Mouse (Mus musculus) kidney, adult 2 months (tissue): ENCODE results near the gene Chd4.

Source experiments
- CTCF ChIP-seq: fragments of 200-500 bp; conservative IDR thresholded peaks from 2 replicates; pipeline ENCODE4 v1.5.1; 2011; ENCODE audit warnings: low read depth, mild to moderate bottlenecking, control low read depth, low read length, moderate library complexity, mixed read lengths; ENCODE audit not compliant: insufficient read depth, insufficient read length
- POLR2A ChIP-seq: fragments of 200-500 bp; IDR thresholded peaks from one replicate; pipeline ENCODE4 v1.6.1; 2011; ENCODE audit warnings: low read depth, low read length, control low read depth

GRCm38 (mm10) chr6:125142436-125142835 lies 46.7 kb downstream of the Chd4 start:
- no peak for TF ChIP-seq POLR2A
- TF ChIP-seq CTCF = no peak
